Mouse (Mus musculus) CH12.LX (cell line): ENCODE results near the gene Rerg. TPM values are rescaled to one million over a fixed set of nuclear protein-coding genes. Genes with fewer than 3 reads are reported as not detected.

Experiments used
- DNase-seq: peaks from one replicate; pipeline ENCODE4 v3.0.0-alpha.2; 2013; ENCODE audit errors: extremely low read depth
- H3K27ac ChIP-seq: 2 replicates; pipeline ENCODE4 v1.5.1; 2012; ENCODE audit warnings: low read depth, mild to moderate bottlenecking, control low read depth, moderate library complexity; ENCODE audit not compliant: insufficient read depth
- H3K27me3 ChIP-seq: replicated peaks from 2 replicates; pipeline ENCODE3; 2012; ENCODE audit warnings: inconsistent platforms
- H3K36me3 ChIP-seq, 2 experiments: replicated peaks in 1 of 2; 2 replicates each; pipeline versions ENCODE3 to v1.6.1; 2012; ENCODE audit warnings: inconsistent platforms in 1 of 2, low read length in 1 of 2, mild to moderate bottlenecking in 1 of 2, mixed read lengths in 1 of 2, moderate library complexity in 1 of 2; ENCODE audit not compliant: control insufficient read depth in 1 of 2, insufficient read depth in 1 of 2
- H3K4me1 ChIP-seq, 2 experiments: 2 replicates each; pipeline ENCODE4 v1.6.1; 2012; ENCODE audit warnings: inconsistent platforms in 1 of 2, moderate library complexity in 1 of 2; ENCODE audit not compliant: insufficient read depth in 2 of 2, control insufficient read depth in 1 of 2
- H3K4me2 ChIP-seq: 2 replicates; pipeline ENCODE4 v1.6.1; 2012; ENCODE audit warnings: low read depth, mild to moderate bottlenecking, control low read depth; ENCODE audit not compliant: poor library complexity, insufficient read depth, severe bottlenecking
- H3K4me3 ChIP-seq, 3 experiments: fragments of 150-350 bp in 1 of 3; sonication (generic) in 1 of 3; replicated peaks in 1 of 3; 2 replicates each; pipeline versions ENCODE3 to v1.5.1; 2011 to 2012; ENCODE audit warnings: low read depth in 2 of 3, low read length in 2 of 3, mild to moderate bottlenecking in 2 of 3, moderate library complexity in 2 of 3, control low read depth in 1 of 3, improper control_type of control experiment in 1 of 3, inconsistent platforms in 1 of 3, mixed read lengths in 1 of 3; ENCODE audit not compliant: poor library complexity in 1 of 3
- H3K79me2 ChIP-seq: replicated peaks from 2 replicates; pipeline ENCODE4 v1.6.1; 2012; ENCODE audit warnings: mild to moderate bottlenecking, moderate library complexity; ENCODE audit not compliant: control insufficient read depth, poor library complexity, insufficient read depth, severe bottlenecking; ENCODE audit errors: extremely low read depth
- H3K9ac ChIP-seq: 2 replicates; pipeline ENCODE4 v1.6.1; 2012; ENCODE audit warnings: low read depth, mild to moderate bottlenecking, control low read depth, moderate library complexity; ENCODE audit not compliant: insufficient read depth
- H3K9me3 ChIP-seq: replicated peaks from 2 replicates; pipeline ENCODE3; 2012; ENCODE audit warnings: low read length, inconsistent platforms, mixed read lengths
- CHD1 ChIP-seq: IDR thresholded peaks from 2 replicates; pipeline ENCODE4 v1.6.1; 2012; ENCODE audit warnings: low read depth, low read length, improper control_type of control experiment, inconsistent platforms
- CTCF ChIP-seq, 2 experiments: IDR thresholded peaks in 1 of 2; conservative IDR thresholded peaks in 1 of 2; 2 replicates each; pipeline ENCODE4 v1.5.1; 2011 to 2012; ENCODE audit warnings: low read depth in 2 of 2, low read length in 2 of 2, improper control_type of control experiment in 1 of 2, inconsistent platforms in 1 of 2, mild to moderate bottlenecking in 1 of 2, moderate library complexity in 1 of 2
- ELF1 ChIP-seq: IDR thresholded peaks from 2 replicates; pipeline ENCODE4 v1.6.1; 2014; ENCODE audit warnings: low read depth, mild to moderate bottlenecking, inconsistent platforms, low read length, improper control_type of control experiment
- EP300 ChIP-seq: IDR thresholded peaks from 2 replicates; pipeline ENCODE4 v1.6.1; 2011; ENCODE audit warnings: low read length, improper control_type of control experiment
- IRF4 ChIP-seq: IDR thresholded peaks from 2 replicates; pipeline ENCODE4 v1.6.1; 2014; ENCODE audit warnings: low read depth, mild to moderate bottlenecking, inconsistent platforms, low read length, improper control_type of control experiment
- KAT2A ChIP-seq: IDR thresholded peaks from 2 replicates; pipeline ENCODE4 v1.6.1; 2012; ENCODE audit warnings: low read length, improper control_type of control experiment, inconsistent platforms; ENCODE audit not compliant: insufficient replicate concordance
- MAFK ChIP-seq: IDR thresholded peaks from 2 replicates; pipeline ENCODE4 v1.6.1; 2011; ENCODE audit warnings: low read length, improper control_type of control experiment; ENCODE audit not compliant: insufficient replicate concordance
- MAZ ChIP-seq: IDR thresholded peaks from 2 replicates; pipeline ENCODE4 v1.6.1; 2012; ENCODE audit warnings: low read depth, mild to moderate bottlenecking, inconsistent platforms, low read length, improper control_type of control experiment, moderate library complexity
- PAX5 ChIP-seq: IDR thresholded peaks from 2 replicates; pipeline ENCODE4 v1.6.1; 2012; ENCODE audit warnings: low read length, inconsistent platforms, mixed read lengths
- POLR2AphosphoS2 ChIP-seq: IDR thresholded peaks from 2 replicates; pipeline ENCODE4 v1.6.1; 2011; ENCODE audit warnings: low read depth, low read length, improper control_type of control experiment
- RAD21 ChIP-seq: IDR thresholded peaks from 2 replicates; pipeline ENCODE4 v1.6.1; 2011; ENCODE audit warnings: low read depth, mild to moderate bottlenecking, low read length, improper control_type of control experiment, moderate library complexity
- RCOR1 ChIP-seq: conservative IDR thresholded peaks from 2 replicates; pipeline ENCODE4 v1.6.1; 2012; ENCODE audit warnings: low read depth, mild to moderate bottlenecking, inconsistent platforms, low read length, improper control_type of control experiment
- SMC3 ChIP-seq: IDR thresholded peaks from 2 replicates; pipeline ENCODE4 v1.6.1; 2011; ENCODE audit warnings: low read depth, low read length, improper control_type of control experiment
- TBP ChIP-seq: conservative IDR thresholded peaks from 2 replicates; pipeline ENCODE4 v1.6.1; 2011; ENCODE audit warnings: low read depth, low read length, improper control_type of control experiment
- TCF12 ChIP-seq: IDR thresholded peaks from 2 replicates; pipeline ENCODE4 v1.6.1; 2014; ENCODE audit warnings: low read depth, mild to moderate bottlenecking, inconsistent platforms, low read length, improper control_type of control experiment
- UBTF ChIP-seq: IDR thresholded peaks from 2 replicates; pipeline ENCODE4 v1.6.1; 2012; ENCODE audit warnings: low read depth, mild to moderate bottlenecking, inconsistent platforms, low read length, improper control_type of control experiment, moderate library complexity
- ZC3H11A ChIP-seq: IDR thresholded peaks from 2 replicates; pipeline ENCODE4 v1.6.1; 2012; ENCODE audit warnings: low read depth, mild to moderate bottlenecking, inconsistent platforms, low read length, improper control_type of control experiment
- ZMIZ1 ChIP-seq: IDR thresholded peaks from 2 replicates; pipeline ENCODE4 v1.6.1; 2012; ENCODE audit warnings: low read depth, mild to moderate bottlenecking, inconsistent platforms, low read length, improper control_type of control experiment
- ZNF384 ChIP-seq: IDR thresholded peaks from 2 replicates; pipeline ENCODE4 v1.6.1; 2012; ENCODE audit warnings: low read depth, low read length, improper control_type of control experiment, inconsistent platforms
- dilution Hi-C: fragments of 300-500 bp; cut with MboI; formaldehyde crosslinking; loops from 2 replicates; pipeline ENCODE4 v1.14.3; 2020; ENCODE audit warnings: low sequenced_read_pairs; ENCODE audit not compliant: extremely low pct_unique_long_range_greater_than_20kb, extremely low pct_ligation_motif_present
- in situ Hi-C: fragments of 300-500 bp; cut with MboI; formaldehyde crosslinking; loops from 3 replicates; pipeline ENCODE4 v1.14.3; 2019; ENCODE audit warnings: low sequenced_read_pairs, low pct_ligation_motif_present, low pct_unique_long_range_greater_than_20kb, mixed read lengths
- polyA plus RNA-seq: library from polyadenylated mRNA; unstranded; fragments of >175 nt; gene quantifications from 2 replicates; pipeline ENCODE4 v1.2.1, GENCODE M21; 2012; ENCODE audit warnings: low read depth; ENCODE audit not compliant: insufficient read length
- total RNA-seq, 2 experiments: library from RNA; depleted of rRNA; stranded (reverse); fragments of 300-350 nt in 1 of 2; fragments of >200 nt in 1 of 2; gene quantifications; 2 replicates each; pipeline ENCODE4 v1.2.3; 2012 to 2014

Gene Rerg
- total and polyA plus RNA-seq, 3 experiments: not detected

GRCm38 (mm10) chr6:137205662-137206400, 35.5 kb upstream of the Rerg start:
- DNase-seq: peak; percentile 61
- Histone ChIP-seq H3K9ac (no peak overlapping the region), H3K36me3 (no peaks in the 10 kb centered on the region), H3K4me1 (no peaks in the 10 kb centered on the region), H3K4me2 (no peak overlapping the region), H3K4me3 (no peak overlapping the region), H3K79me2 (no peaks in the 10 kb centered on the region), H3K9me3 (no peaks in the 10 kb centered on the region), H3K27me3 (no peaks in the 10 kb centered on the region), H3K27ac (no peak overlapping the region)
- TF ChIP-seq ZC3H11A: peak; percentile 14; the same call in 1 of the 2 replicates
- no peak for TF ChIP-seq ZMIZ1
- no peak for TF ChIP-seq RCOR1
- no peak for TF ChIP-seq KAT2A
- no peak for TF ChIP-seq MAFK
- TF ChIP-seq TCF12: no peak
- no peak for TF ChIP-seq IRF4
- no peak for TF ChIP-seq UBTF
- peak; percentile 42 to 80 for TF ChIP-seq CTCF (conservative IDR thresholded peaks at IDR 0.05 in 1 of 2, IDR thresholded peaks at IDR 0.05 in 1 of 2; ENCODE audit: low read depth in 2 of 2, low read length in 2 of 2)
- TF ChIP-seq SMC3: peak; percentile 76
- no peak for TF ChIP-seq TBP
- TF ChIP-seq POLR2AphosphoS2: no peak
- TF ChIP-seq ZNF384: peak; percentile 94
- no peak for TF ChIP-seq EP300
- TF ChIP-seq RAD21: peak; percentile 68
- no peak for TF ChIP-seq ELF1
- TF ChIP-seq PAX5: no peak
- no peak for TF ChIP-seq CHD1
- in situ Hi-C loops: loop anchor here (25.0 kb wide), 1 partner anchor 181 kb away; no protein-coding TSS in a partner anchor
- dilution Hi-C loops: no loop called here

GRCm38 (mm10) chr6:137202661-137203060, 32.4 kb upstream of the Rerg start:
- in situ Hi-C loops: loop anchor here (25.0 kb wide), 1 partner anchor 185 kb away; no protein-coding TSS in a partner anchor
- TF ChIP-seq MAZ: no peak
- H3K36me3 ChIP-seq: no peaks in the 10 kb centered on the region

More at GRCm38 (mm10) chr6:137202661-137203060, 32.4 kb upstream of the Rerg start:
- Histone ChIP-seq H3K4me3 (no peak overlapping the region), H3K9ac (no peak overlapping the region), H3K79me2 (no peaks in the 10 kb centered on the region), H3K4me1 (no peaks in the 10 kb centered on the region), H3K4me2 (no peak overlapping the region), H3K9me3 (no peaks in the 10 kb centered on the region), H3K27ac (no peak overlapping the region), H3K27me3 (no peaks in the 10 kb centered on the region)
- no peak for DNase-seq
- dilution Hi-C loops: no loop called here
